Mouse (Mus musculus) CD4-positive naive resting alpha-beta T cell, adult 76 days (primary cell): ENCODE data around the gene Mkks. TPM values are rescaled to one million over a fixed set of nuclear protein-coding genes. Genes with fewer than 3 reads are reported as not detected.

Source experiments
- total RNA-seq: library from RNA; stranded (reverse); gene quantifications from one replicate; pipeline ENCODE4 v1.2.4, GENCODE M21; 2023

Gene Mkks
- total RNA-seq: 7.4 TPM

GRCm38 (mm10) chr2:136891068-136891950, at the start of gene Mkks, which contains the start of the genes Slx4ip and AL731706.1:
Mkks (minus strand) TSS chr2:136891389.
Slx4ip (plus strand) TSS chr2:136891218.
AL731706.1 (minus strand) TSS chr2:136891389.

GRCm38 (mm10) chr2:136885579-136885978, 5.6 kb downstream of the Mkks start, which contains the start of gene AL731706.2:
AL731706.2 (minus strand) TSS chr2:136885679.

Other genes with a start within 250 kb of the Mkks start
- gene Snap25, start 177.9 kb downstream of the Mkks start, total RNA-seq: not detected
- not detected for gene AL731706.2, start 5.7 kb downstream of the Mkks start, total RNA-seq
- 10.2 TPM for gene Slx4ip, start 171 bp downstream of the Mkks start, total RNA-seq
- 3.7 TPM for gene AL731706.1, start within 50 bp of the Mkks start, total RNA-seq
- 0.23 TPM for gene Jag1, start 225.3 kb upstream of the Mkks start, total RNA-seq